8 mouse cellular contexts compared by ENCODE assay signal in the genomic region with DNA sequence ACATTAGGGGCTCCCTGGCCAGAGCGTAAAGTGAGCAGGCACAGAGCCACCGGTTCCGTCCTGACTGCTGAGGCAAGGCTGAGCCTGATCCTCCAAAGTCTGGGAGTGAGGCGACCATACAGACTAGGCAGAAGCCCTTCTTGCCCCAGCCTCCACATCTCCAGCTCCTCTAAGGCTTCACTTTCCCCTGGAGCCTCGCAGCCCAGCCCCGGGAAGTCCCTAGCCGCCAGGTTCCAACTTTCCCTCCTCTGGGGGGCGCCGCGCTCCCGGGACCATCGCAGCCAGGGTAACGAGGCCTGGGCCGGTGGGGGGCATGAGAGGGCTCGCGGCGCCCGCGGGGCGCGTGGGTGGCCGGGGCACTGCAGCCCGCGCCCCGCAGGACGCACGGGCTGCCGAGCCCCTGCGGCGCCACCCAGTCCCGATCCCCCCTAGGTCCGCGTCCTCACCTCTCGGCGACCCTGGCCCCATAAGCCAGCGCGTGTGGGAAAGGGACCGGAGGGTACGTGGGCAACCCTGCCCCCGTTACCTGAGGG. TPM values are rescaled to one million over a fixed set of nuclear protein-coding genes. Genes with fewer than 3 reads are reported as not detected.
DNase-seq lines count a peak whose midpoint lies in the region; ATAC-seq and TF ChIP-seq lines count a peak whose summit lies in the region.

No protein-coding gene starts in this region.

- H3K4me2 ChIP-seq in hindbrain, postnatal 0 days (ENCODE audit: low read depth, low read length), result peak overlapping the region; percentile 78

- DNase-seq in gastrocnemius, adult 8-10 months (ENCODE audit: low spot score in 2 of 2), result peak; percentile 85
- peak; percentile 76 for DNase-seq in hindbrain, postnatal 0 days (ENCODE audit: low spot score)
- DNase-seq in left cerebral cortex, adult 2 months (ENCODE audit: extremely low spot score in 1 of 2, low spot score in 2 of 2), result peak; percentile 81 to 83
- DNase-seq in retina, postnatal 7 days (ENCODE audit: low read depth, low spot score), result peak; percentile 36
- DNase-seq in urinary bladder, adult 18-20 months (ENCODE audit: low spot score in 2 of 2), result peak; percentile 74 to 78

- H3K9me3 ChIP-seq in hindbrain, postnatal 0 days (ENCODE audit: low read length), result no peaks in the 10 kb centered on the region

- H3K9ac ChIP-seq in hindbrain, postnatal 0 days (replicated peaks; ENCODE audit: low read length), result peak overlapping the region; percentile 71

- H3K4me1 ChIP-seq in hindbrain, postnatal 0 days (ENCODE audit: insufficient read depth, low read length), result 0 out of 2 replicates have a peak, but pooled peaks cover 14% of the 10 kb centered on the region

- peaks cover 88% of the 10 kb centered on the region for H3K79me2 ChIP-seq in macrophage (ENCODE audit: inconsistent target)

- no peaks in the 10 kb centered on the region for H3K36me3 ChIP-seq in hindbrain, postnatal 0 days (ENCODE audit: insufficient read depth, low read length)
- no peaks in the 10 kb centered on the region for H3K36me3 ChIP-seq in macrophage (ENCODE audit: inconsistent target)

- peak; percentile 5 for ATAC-seq in activated CD4-positive, CD25-positive, alpha-beta regulatory T cell, adult 4 months
- peak; percentile 23 for ATAC-seq in common myeloid progenitor, adult 5-6 weeks (replicated peaks; ENCODE audit: low read depth, poor library complexity, severe bottlenecking)
- ATAC-seq in hindbrain, postnatal 0 days, result peak; percentile 67

- intact Hi-C loops in left cerebral cortex, adult 2 months (cut with DNase I), result loop anchor here (2.0 to 10.0 kb wide), 4 partner anchors 93 to 195 kb away; no protein-coding TSS in a partner anchor

- peak; percentile 57 for TF ChIP-seq CTCF in hindbrain, postnatal 0 days (IDR thresholded peaks at IDR 0.05; ENCODE audit: low read depth)
- TF ChIP-seq CTCF in left cerebral cortex, adult 2 months (IDR thresholded peaks at IDR 0.05), result peak; percentile 69

- peak overlapping the region; percentile 86 for H3K27ac ChIP-seq in hindbrain, postnatal 0 days
- H3K27ac ChIP-seq in left cerebral cortex, adult 2 months, result peak overlapping the region; percentile 89
- peak overlapping the region; percentile 86 for H3K27ac ChIP-seq in macrophage

- peak overlapping the region; percentile 81 for H3K4me3 ChIP-seq in hindbrain, postnatal 0 days (ENCODE audit: low read length)
- H3K4me3 ChIP-seq in left cerebral cortex, adult 2 months, result peak overlapping the region; percentile 84
- H3K4me3 ChIP-seq in macrophage (ENCODE audit: inconsistent target), result peak overlapping the region; percentile 88

- 0% methylated on average over 29 of the region's 40 CpGs for WGBS in hindbrain, postnatal 0 days
- 1% methylated on average over 35 of the region's 40 CpGs for WGBS in macrophage (ENCODE audit: missing documents)

- H3K27me3 ChIP-seq in hindbrain, postnatal 0 days (ENCODE audit: insufficient read depth, low read length), result no peaks in the 10 kb centered on the region

RNA-seq across cellular contexts. Expression of gene Peak1, which starts 0.4 kb away (rescaled TPM):
- polyA plus RNA-seq in activated CD4-positive, CD25-positive, alpha-beta regulatory T cell, adult 4 months (2017; shearing (Covaris generic)), result 10 to 100 TPM; 13.4 to 15.3 TPM
- 24.8 and 30.2 TPM in 2 replicates for total RNA-seq in common myeloid progenitor, adult 5-6 weeks (2017)
- total RNA-seq in gastrocnemius, adult 8-10 months (2022), result 10 to 100 TPM; 12.1 to 14.3 (median 13.2) TPM
- 9.1 and 9.6 TPM in 2 replicates for total RNA-seq in hindbrain, postnatal 0 days (2014; rRNA removed)
- polyA plus RNA-seq in hindbrain, postnatal 0 days (2015; fragmentation: Nextera tagmentation; extraction: Ambion mirVana), result 5.3 and 5.4 TPM in 2 replicates
- 10 to 100 TPM; 36.7 TPM for total RNA-seq in left cerebral cortex, adult 2 months (2021)
- 100 to 1,000 TPM in 20 of 26 experiments, 10 to 100 TPM in 6; 83.2 to 174 (median 112) TPM for total RNA-seq in macrophage (2018; cell fraction: chromatin; rRNA removed)
- total RNA-seq in macrophage (2018; cell fraction: cytosol; rRNA removed), result 10 to 100 TPM; 27.6 to 59.0 (median 40.2) TPM
- total RNA-seq in macrophage (2018; cell fraction: nucleus; rRNA removed), result 100 to 1,000 TPM in 5 of 26 experiments, 10 to 100 TPM in 21; 57.6 to 247 (median 86.4) TPM
- polyA plus RNA-seq in macrophage (2018), result 15.3 to 66.7 TPM (median 32.4 TPM) in 3 replicates

RNA-seq across cellular contexts. Expression of gene Hmg20a, which starts 0.9 kb away (rescaled TPM):
- polyA plus RNA-seq in activated CD4-positive, CD25-positive, alpha-beta regulatory T cell, adult 4 months (2017; shearing (Covaris generic)), result 10 to 100 TPM; 37.9 to 42.2 TPM
- total RNA-seq in common myeloid progenitor, adult 5-6 weeks (2017), result 26.3 and 30.5 TPM in 2 replicates
- 10 to 100 TPM; 11.0 to 14.5 (median 11.1) TPM for total RNA-seq in gastrocnemius, adult 8-10 months (2022)
- 48.2 and 50.9 TPM in 2 replicates for total RNA-seq in hindbrain, postnatal 0 days (2014; rRNA removed)
- polyA plus RNA-seq in hindbrain, postnatal 0 days (2015; fragmentation: Nextera tagmentation; extraction: Ambion mirVana), result 57.1 and 58.5 TPM in 2 replicates
- total RNA-seq in left cerebral cortex, adult 2 months (2021), result 10 to 100 TPM; 66.1 to 70.1 TPM
- total RNA-seq in macrophage (2018; cell fraction: chromatin; rRNA removed), result 100 to 1,000 TPM in 4 of 26 experiments, 10 to 100 TPM in 22; 12.1 to 115 (median 87.9) TPM
- total RNA-seq in macrophage (2018; cell fraction: cytosol; rRNA removed), result 10 to 100 TPM; 13.9 to 30.7 (median 23.9) TPM
- total RNA-seq in macrophage (2018; cell fraction: nucleus; rRNA removed), result 100 to 1,000 TPM in 1 of 26 experiments, 10 to 100 TPM in 25; 16.4 to 103 (median 64.1) TPM
- 22.8 to 29.6 TPM (median 26.5 TPM) in 3 replicates for polyA plus RNA-seq in macrophage (2018)

Comparison
In these comparisons a context has a peak if more than half of its experiments do, and no peak if none do; other contexts are left out.
1. Peak in every context shown above with its lines: DNase-seq, ATAC-seq, H3K4me3 ChIP-seq and H3K27ac ChIP-seq.
2. ATAC-seq: peak in every context shown above with its lines; median percentile 67 in hindbrain, postnatal 0 days; 23 in common myeloid progenitor, adult 5-6 weeks; 5 in activated CD4-positive, CD25-positive, alpha-beta regulatory T cell, adult 4 months.